Mouse (Mus musculus) hindbrain, postnatal 0 days (tissue): ENCODE measurements around the gene Foxq1. TPM values are rescaled to one million over a fixed set of nuclear protein-coding genes. Genes with fewer than 3 reads are reported as not detected.
A peak's percentile ranks its signal among the peaks of the same experiment; 100 is the strongest.

Experiments
- ATAC-seq: fragments of 200-750 bp; cut with Nextera tagmentation; 2 replicates; pipeline ENCODE4 v1.8.0; 2017; ENCODE audit warnings: mild to moderate bottlenecking, moderate TSS enrichment, moderate library complexity
- DNase-seq: peaks from one replicate; pipeline ENCODE4 v3.0.0-alpha.2; 2015; ENCODE audit warnings: low spot score
- H3K27ac ChIP-seq: fragments of 300-500 bp; sonication (generic); 2 replicates; pipeline ENCODE4 v1.5.1; 2014; ENCODE audit warnings: mild to moderate bottlenecking
- H3K27me3 ChIP-seq: fragments of 300-500 bp; sonication (generic); 2 replicates; pipeline ENCODE4 v1.6.1; 2014; ENCODE audit warnings: low read length, mixed read lengths; ENCODE audit not compliant: insufficient read depth
- H3K36me3 ChIP-seq: fragments of 300-500 bp; sonication (generic); 2 replicates; pipeline ENCODE4 v1.6.1; 2014; ENCODE audit warnings: low read length, mixed read lengths; ENCODE audit not compliant: insufficient read depth
- H3K4me1 ChIP-seq: fragments of 300-500 bp; sonication (generic); 2 replicates; pipeline ENCODE4 v1.6.1; 2014; ENCODE audit warnings: antibody characterized with exemption, low read length, mixed read lengths; ENCODE audit not compliant: insufficient read depth
- H3K4me2 ChIP-seq: fragments of 300-500 bp; sonication (generic); 2 replicates; pipeline ENCODE4 v1.6.1; 2014; ENCODE audit warnings: low read depth, mild to moderate bottlenecking, low read length, moderate library complexity, mixed read lengths
- H3K4me3 ChIP-seq: fragments of 300-500 bp; sonication (generic); 2 replicates; pipeline ENCODE4 v1.5.1; 2014; ENCODE audit warnings: low read length
- H3K9ac ChIP-seq: fragments of 300-500 bp; sonication (generic); replicated peaks from 2 replicates; pipeline ENCODE4 v1.6.1; 2014; ENCODE audit warnings: mild to moderate bottlenecking, low read length, moderate library complexity, mixed read lengths
- H3K9me3 ChIP-seq: fragments of 300-500 bp; sonication (generic); 2 replicates; pipeline ENCODE4 v1.6.1; 2016; ENCODE audit warnings: low read length, mixed read lengths
- CTCF ChIP-seq: IDR thresholded peaks from 2 replicates; pipeline ENCODE4 v1.5.1; 2016; ENCODE audit warnings: antibody characterized with exemption, control low read depth, low read depth
- WGBS: fragments of 180-500 bp; shearing (Covaris S2); extraction: QIAGEN DNeasy Blood & Tissue Kit; methylation state at CpG from one replicate; pipeline ENCODE4 v1.1.7; 2014; 5-methylcytosine and 5-hydroxymethylcytosine counted together
- polyA plus RNA-seq: library from polyadenylated mRNA; unstranded; fragments of >200 nt; fragmentation: Nextera tagmentation; extraction: Ambion mirVana; gene quantifications from 2 replicates; pipeline ENCODE4 v1.2.1, GENCODE M21; 2015
- total RNA-seq: library from RNA; depleted of rRNA; stranded (reverse); fragments of >200 nt; gene quantifications from 2 replicates; pipeline ENCODE4 v1.2.3, GENCODE M21; 2014; rRNA removed

Foxq1 gene
- 4.4 and 5.7 TPM in 2 replicates for total RNA-seq
- 1.7 and 1.8 TPM in 2 replicates for polyA plus RNA-seq

- Histone ChIP-seq H3K9me3 (no peaks in the 10 kb centered on the region), H3K4me2 (no peak within 1 kb of the TSS), H3K36me3 (no peaks in the 10 kb centered on the region), H3K4me1 (peaks cover 16% of the 10 kb centered on the region), H3K27ac (no peak within 1 kb of the TSS), H3K9ac (no peak within 1 kb of the TSS), H3K4me3 (no peak within 1 kb of the TSS), H3K27me3 (peaks cover 57% of the 10 kb centered on the region)
- ATAC-seq (no peak), DNase-seq (no peak)
- TF ChIP-seq CTCF, result no peak
- WGBS, result 74% methylated on average over 4 of the region's 4 CpGs
Observed at GRCm38 (mm10) chr13:31555834-31556233, at the start of gene Foxq1. Gene Foxq1, plus strand, starts transcription at chr13:31556134.

GRCm38 (mm10) chr13:31506494-31507167 lies 49.3 kb upstream of the Foxq1 start:
- WGBS, result 81% methylated on average over 8 of the region's 8 CpGs
- Histone ChIP-seq H3K27ac (no peak overlapping the region), H3K4me3 (no peak overlapping the region), H3K9me3 (no peaks in the 10 kb centered on the region), H3K36me3 (no peaks in the 10 kb centered on the region), H3K27me3 (no peaks in the 10 kb centered on the region), H3K4me1 (no peaks in the 10 kb centered on the region), H3K9ac (no peak overlapping the region), H3K4me2 (no peak overlapping the region)
- no peak for DNase-seq
- ATAC-seq, result no peak
- TF ChIP-seq CTCF, result no peak

GRCm38 (mm10) chr13:31515261-31515660 lies 40.7 kb upstream of the Foxq1 start:
- WGBS, result 92% methylated on average over 7 of the region's 7 CpGs
- Histone ChIP-seq H3K9me3 (no peaks in the 10 kb centered on the region), H3K27ac (no peak overlapping the region), H3K27me3 (no peaks in the 10 kb centered on the region), H3K4me3 (no peak overlapping the region), H3K9ac (no peak overlapping the region), H3K4me2 (no peak overlapping the region), H3K4me1 (no peaks in the 10 kb centered on the region), H3K36me3 (no peaks in the 10 kb centered on the region)
- DNase-seq (no peak), ATAC-seq (no peak)
- no peak for TF ChIP-seq CTCF

GRCm38 (mm10) chr13:31518411-31518886 lies 37.5 kb upstream of the Foxq1 start:
- Histone ChIP-seq H3K9ac (no peak overlapping the region), H3K27ac (no peak overlapping the region), H3K9me3 (no peaks in the 10 kb centered on the region), H3K4me2 (no peak overlapping the region), H3K27me3 (no peaks in the 10 kb centered on the region), H3K4me3 (no peak overlapping the region), H3K36me3 (no peaks in the 10 kb centered on the region), H3K4me1 (no peaks in the 10 kb centered on the region)
- DNase-seq, result peak; percentile 63
- no peak for ATAC-seq
- 47% methylated on average over 10 of the region's 10 CpGs for WGBS
- TF ChIP-seq CTCF, result no peak

- WGBS, result 85% methylated on average over 9 of the region's 9 CpGs
- Histone ChIP-seq H3K4me3 (no peak overlapping the region), H3K27me3 (no peaks in the 10 kb centered on the region), H3K36me3 (no peaks in the 10 kb centered on the region), H3K4me2 (no peak overlapping the region), H3K9me3 (no peaks in the 10 kb centered on the region), H3K27ac (no peak overlapping the region), H3K4me1 (no peaks in the 10 kb centered on the region), H3K9ac (no peak overlapping the region)
- TF ChIP-seq CTCF, result no peak
- DNase-seq, result no peak
- ATAC-seq, result no peak
Observed at GRCm38 (mm10) chr13:31518971-31519370, 37.0 kb upstream of the Foxq1 start.

GRCm38 (mm10) chr13:31524976-31525375 lies 31.0 kb upstream of the Foxq1 start:
- TF ChIP-seq CTCF, result no peak
- no peaks in the 10 kb centered on the region for H3K9me3 ChIP-seq
- H3K4me1 ChIP-seq, result no peaks in the 10 kb centered on the region
- H3K4me3 ChIP-seq, result no peak overlapping the region
- H3K4me2 ChIP-seq, result no peak overlapping the region
- WGBS, result 88% methylated on average over 4 of the region's 4 CpGs
- H3K27ac ChIP-seq, result no peak overlapping the region
- no peaks in the 10 kb centered on the region for H3K36me3 ChIP-seq
- ATAC-seq (no peak), DNase-seq (no peak)
- H3K9ac ChIP-seq, result no peak overlapping the region
- H3K27me3 ChIP-seq, result no peaks in the 10 kb centered on the region

DNA sequence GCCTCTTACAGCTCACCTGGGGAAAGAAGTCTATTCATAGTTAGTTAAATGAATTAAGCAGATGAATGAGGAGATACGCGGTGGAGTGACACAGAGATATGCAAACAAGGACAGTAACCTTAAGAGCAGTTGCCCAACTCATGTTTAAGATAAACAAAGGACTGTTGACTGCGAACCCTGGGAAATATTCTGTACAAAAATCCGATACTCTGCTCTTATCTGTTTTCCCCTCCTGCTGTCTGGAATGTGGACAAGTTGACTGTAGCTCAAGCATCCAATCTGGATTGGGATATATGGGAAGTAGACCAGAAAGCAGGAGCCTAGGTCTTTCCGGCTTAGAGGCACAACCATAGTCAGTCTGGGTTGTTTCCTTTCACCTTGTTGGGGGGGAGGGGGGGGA lies 24.7 kb upstream of the Foxq1 start:
- no peak for TF ChIP-seq CTCF
- Histone ChIP-seq H3K4me1 (no peaks in the 10 kb centered on the region), H3K4me2 (no peak overlapping the region), H3K36me3 (no peaks in the 10 kb centered on the region), H3K9ac (no peak overlapping the region), H3K27me3 (no peaks in the 10 kb centered on the region), H3K27ac (no peak overlapping the region), H3K4me3 (no peak overlapping the region), H3K9me3 (no peaks in the 10 kb centered on the region)
- 72% methylated on average over 5 of the region's 5 CpGs for WGBS
- ATAC-seq, result no peak
- no peak for DNase-seq
